8 mouse cellular contexts compared by ENCODE assay signal in genomic region chr13:45030830-45031229, GRCm38 (mm10). TPM values are rescaled to one million over a fixed set of nuclear protein-coding genes. Genes with fewer than 3 reads are reported as not detected.
DNase-seq lines count a peak whose midpoint lies in the region; ATAC-seq lines count a peak whose summit lies in the region.

No protein-coding gene starts in this region.

- peaks cover 38% of the 10 kb centered on the region for H3K4me1 ChIP-seq in megakaryocyte, embryonic 14.5 days

- peak; percentile 66 for ATAC-seq in activated CD4-positive, CD25-positive, alpha-beta regulatory T cell, adult 4 months

- peak; percentile 87 to 88 for DNase-seq in cerebellum, postnatal 36 days
- DNase-seq in gastrocnemius, postnatal 10 days: peak; percentile 92
- peak; percentile 68 for DNase-seq in hindlimb bud, embryonic 11.5 days (ENCODE audit: extremely low spot score, low read depth, low spot score)
- DNase-seq in left cerebral cortex, adult 18-20 months (ENCODE audit: low spot score in 2 of 2): peak; percentile 90 to 92
- peak; percentile 92 for DNase-seq in right cerebral cortex, postnatal 14 days
- DNase-seq in urinary bladder, postnatal 14 days (ENCODE audit: low spot score): peak; percentile 89

- H3K36me3 ChIP-seq in megakaryocyte, embryonic 14.5 days (replicated peaks; ENCODE audit: low read length): no peaks in the 10 kb centered on the region

- no peaks in the 10 kb centered on the region for H3K27me3 ChIP-seq in megakaryocyte, embryonic 14.5 days (replicated peaks)

- H3K4me3 ChIP-seq in megakaryocyte, embryonic 14.5 days (replicated peaks): peak overlapping the region; percentile 46

- H3K9me3 ChIP-seq in megakaryocyte, embryonic 14.5 days: no peaks in the 10 kb centered on the region

RNA-seq across cellular contexts. Expression of gene Dtnbp1, which starts 28.9 kb away (rescaled TPM):
- polyA plus RNA-seq in activated CD4-positive, CD25-positive, alpha-beta regulatory T cell, adult 4 months (2017; shearing (Covaris generic)): 10 to 100 TPM; 11.2 to 12.6 TPM
- 10 to 100 TPM; 28.2 to 30.1 TPM for total RNA-seq in gastrocnemius, postnatal 10 days (2021)
- 10 to 100 TPM; 79.6 to 81.2 TPM for total RNA-seq in left cerebral cortex, adult 18-20 months (2021)
- polyA plus RNA-seq in megakaryocyte, embryonic 14.5 days (2012; ENCODE audit: insufficient read depth, low replicate concordance): 36.9 and 63.7 TPM in 2 replicates

RNA-seq across cellular contexts. Expression of gene Gm9817, which starts 47.7 kb away (rescaled TPM):
- under 1 TPM in 1 of 2 experiments, not detected in 1; 0.25 TPM for polyA plus RNA-seq in activated CD4-positive, CD25-positive, alpha-beta regulatory T cell, adult 4 months (2017; shearing (Covaris generic))
- under 1 TPM; 0.09 to 0.20 TPM for total RNA-seq in gastrocnemius, postnatal 10 days (2021)
- total RNA-seq in left cerebral cortex, adult 18-20 months (2021): not detected
- not detected in 2 replicates for polyA plus RNA-seq in megakaryocyte, embryonic 14.5 days (2012; ENCODE audit: insufficient read depth, low replicate concordance)

Comparison
In these comparisons a context has a peak if more than half of its experiments do, and no peak if none do; other contexts are left out.
1. Peak in every context shown above with its lines: DNase-seq, ATAC-seq and H3K4me3 ChIP-seq.